Mouse (Mus musculus) liver, embryonic 16.5 days (tissue): Measurements from ENCODE around the gene Prkg1. TPM values are rescaled to one million over a fixed set of nuclear protein-coding genes. Genes with fewer than 3 reads are reported as not detected.

Source experiments
- ATAC-seq: fragments of 200-750 bp; cut with Nextera tagmentation; 2 replicates; pipeline ENCODE4 v1.8.0; 2017; ENCODE audit warnings: low read depth, mild to moderate bottlenecking, moderate number of reproducible peaks, moderate library complexity
- H3K27ac ChIP-seq: fragments of 300-500 bp; sonication (generic); 2 replicates; pipeline ENCODE4 v1.5.1; 2014; ENCODE audit warnings: mild to moderate bottlenecking, low read length
- H3K27me3 ChIP-seq: fragments of 300-500 bp; sonication (generic); 2 replicates; pipeline ENCODE4 v1.6.1; 2014; ENCODE audit warnings: low read depth, low read length, mixed read lengths; ENCODE audit not compliant: control insufficient read depth, insufficient read depth
- H3K36me3 ChIP-seq: fragments of 300-500 bp; sonication (generic); 2 replicates; pipeline ENCODE4 v1.6.1; 2014; ENCODE audit warnings: mild to moderate bottlenecking; ENCODE audit not compliant: control insufficient read depth, insufficient read depth
- H3K4me1 ChIP-seq: fragments of 300-500 bp; sonication (generic); 2 replicates; pipeline ENCODE4 v1.6.1; 2014; ENCODE audit warnings: low read depth, low read length, mixed read lengths; ENCODE audit not compliant: control insufficient read depth
- H3K4me2 ChIP-seq: fragments of 300-500 bp; sonication (generic); 2 replicates; pipeline ENCODE4 v1.6.1; 2014; ENCODE audit warnings: low read depth, low read length, mixed read lengths
- H3K4me3 ChIP-seq: fragments of 300-500 bp; sonication (generic); 2 replicates; pipeline ENCODE4 v1.5.1; 2014; ENCODE audit warnings: low read depth, mild to moderate bottlenecking, low read length
- H3K9ac ChIP-seq: fragments of 300-500 bp; sonication (generic); 2 replicates; pipeline ENCODE4 v1.6.1; 2014; ENCODE audit warnings: low read depth, low read length
- H3K9me3 ChIP-seq: fragments of 300-500 bp; sonication (generic); replicated peaks from 2 replicates; pipeline ENCODE4 v1.6.1; 2016; ENCODE audit warnings: low read length; ENCODE audit not compliant: control insufficient read depth
- WGBS: fragments of 180-500 bp; shearing (Covaris S2); extraction: QIAGEN DNeasy Blood & Tissue Kit; methylation state at CpG from one replicate; pipeline ENCODE4 v1.1.7; 2014; ENCODE audit not compliant: insufficient replicate concordance; 5-methylcytosine and 5-hydroxymethylcytosine counted together
- polyA plus RNA-seq: library from polyadenylated mRNA; unstranded; fragments of >200 nt; fragmentation: Nextera tagmentation; extraction: Ambion mirVana; gene quantifications from 2 replicates; pipeline ENCODE4 v1.2.1, GENCODE M21; 2015

Gene Prkg1
- polyA plus RNA-seq, 1 experiment from 2014 or later = 1.3 TPM

DNA sequence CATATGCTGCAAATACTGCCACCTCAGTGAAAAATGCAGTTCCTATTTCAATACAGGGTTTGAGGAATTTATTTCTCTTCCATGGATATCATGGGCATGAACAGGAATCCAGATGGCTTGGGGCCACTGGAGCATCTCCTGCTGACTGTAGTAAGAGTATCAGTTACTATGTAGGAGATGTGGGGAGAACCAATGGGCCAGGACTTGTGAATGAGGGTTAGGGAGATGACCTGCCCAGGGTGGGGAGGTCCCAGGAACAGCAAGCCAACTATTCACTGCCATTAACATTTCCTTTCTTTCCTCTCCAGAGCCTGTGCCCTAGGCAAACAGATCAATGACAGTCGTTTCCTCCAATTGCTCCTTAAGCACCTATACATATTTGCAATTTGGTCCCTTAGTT is 593.8 kb downstream of the Prkg1 start:
- no peaks in the 10 kb centered on the region for H3K27me3 ChIP-seq
- H3K4me1 ChIP-seq = no peaks in the 10 kb centered on the region
- no peak overlapping the region for H3K9ac ChIP-seq
- WGBS = 26% methylated on average over 1 of the region's 1 CpGs
- H3K27ac ChIP-seq = no peak overlapping the region
- no peak overlapping the region for H3K4me3 ChIP-seq
- no peaks in the 10 kb centered on the region for H3K9me3 ChIP-seq
- no peak overlapping the region for H3K4me2 ChIP-seq
- ATAC-seq = no peak
- H3K36me3 ChIP-seq = no peaks in the 10 kb centered on the region

DNA sequence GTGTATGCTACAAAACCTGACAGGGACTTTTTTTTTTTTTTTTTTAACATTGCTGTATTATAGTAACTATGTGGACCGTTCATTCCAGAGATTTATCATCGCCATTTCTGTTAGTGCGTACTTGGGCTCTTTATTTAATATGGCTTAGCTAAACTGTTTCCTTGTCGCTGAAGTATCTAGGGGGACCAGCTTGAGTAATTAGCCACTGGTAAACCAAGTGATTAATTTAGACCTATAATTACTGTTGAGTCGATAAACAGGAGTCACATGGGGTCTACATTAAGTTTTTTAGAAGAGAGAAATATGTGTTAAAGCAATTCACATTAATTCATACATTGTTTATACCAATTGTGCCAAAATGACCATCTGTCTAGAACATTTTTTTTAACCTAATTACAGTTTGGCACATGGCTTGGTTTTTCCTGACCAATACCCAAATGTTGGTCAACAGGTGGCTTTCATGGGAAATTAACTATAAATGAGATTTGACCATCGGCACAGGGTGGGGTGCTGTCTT is 605.8 kb downstream of the Prkg1 start:
- no peaks in the 10 kb centered on the region for H3K4me1 ChIP-seq
- H3K36me3 ChIP-seq = no peaks in the 10 kb centered on the region
- no peak overlapping the region for H3K9ac ChIP-seq
- no peak overlapping the region for H3K27ac ChIP-seq
- WGBS = 76% methylated on average over 6 of the region's 6 CpGs
- H3K4me2 ChIP-seq = no peak overlapping the region
- no peaks in the 10 kb centered on the region for H3K9me3 ChIP-seq
- no peaks in the 10 kb centered on the region for H3K27me3 ChIP-seq
- no peak for ATAC-seq
- no peak overlapping the region for H3K4me3 ChIP-seq

DNA sequence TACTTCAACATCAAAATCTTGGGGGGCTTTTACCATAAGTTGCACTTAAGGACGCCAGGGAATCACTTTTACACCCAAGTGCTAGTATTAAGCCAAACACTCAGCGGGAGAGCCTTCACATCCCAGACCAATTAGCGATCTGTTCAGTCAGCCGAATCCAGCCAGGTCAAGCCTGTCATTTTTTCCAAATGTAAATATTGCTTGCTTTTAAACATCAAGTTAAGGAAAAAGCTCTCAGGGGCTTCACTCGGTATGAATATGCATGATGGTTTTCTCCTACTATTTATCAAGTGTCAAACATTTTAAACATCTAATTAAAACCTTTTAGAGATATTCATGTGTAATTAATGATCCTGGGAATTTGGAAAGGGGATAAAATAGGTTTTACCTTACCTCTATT is 611.4 kb downstream of the Prkg1 start:
- no peak overlapping the region for H3K4me3 ChIP-seq
- no peaks in the 10 kb centered on the region for H3K36me3 ChIP-seq
- no peak overlapping the region for H3K27ac ChIP-seq
- 60% methylated on average over 5 of the region's 5 CpGs for WGBS
- H3K9ac ChIP-seq = no peak overlapping the region
- H3K4me1 ChIP-seq = no peaks in the 10 kb centered on the region
- ATAC-seq = no peak
- H3K9me3 ChIP-seq = no peaks in the 10 kb centered on the region
- H3K27me3 ChIP-seq = no peaks in the 10 kb centered on the region
- H3K4me2 ChIP-seq = no peak overlapping the region

DNA sequence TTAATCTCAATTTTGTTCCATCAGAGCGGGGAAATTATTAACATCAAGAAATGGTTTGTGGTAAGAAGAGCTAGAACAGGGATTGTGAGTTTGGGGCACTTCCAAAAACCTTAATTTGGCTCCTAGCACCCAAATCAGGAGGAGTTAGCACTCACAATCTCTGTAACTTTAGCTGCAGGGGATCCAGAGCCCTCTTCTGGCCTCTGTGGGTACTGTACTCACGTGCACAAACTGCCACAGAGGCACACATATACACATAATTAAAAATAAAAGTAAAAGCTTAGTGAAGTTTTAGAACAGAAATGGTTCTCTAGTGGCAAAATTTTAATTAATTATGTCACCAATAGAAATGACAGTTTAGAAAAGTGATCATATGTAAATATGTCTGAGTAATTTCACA is 614.9 kb downstream of the Prkg1 start:
- no peak overlapping the region for H3K9ac ChIP-seq
- WGBS = 69% methylated on average over 2 of the region's 2 CpGs
- H3K4me1 ChIP-seq = no peaks in the 10 kb centered on the region
- no peaks in the 10 kb centered on the region for H3K9me3 ChIP-seq
- no peak overlapping the region for H3K4me3 ChIP-seq
- H3K27me3 ChIP-seq = no peaks in the 10 kb centered on the region
- H3K27ac ChIP-seq = no peak overlapping the region
- H3K36me3 ChIP-seq = no peaks in the 10 kb centered on the region
- no peak overlapping the region for H3K4me2 ChIP-seq
- ATAC-seq = no peak

DNA sequence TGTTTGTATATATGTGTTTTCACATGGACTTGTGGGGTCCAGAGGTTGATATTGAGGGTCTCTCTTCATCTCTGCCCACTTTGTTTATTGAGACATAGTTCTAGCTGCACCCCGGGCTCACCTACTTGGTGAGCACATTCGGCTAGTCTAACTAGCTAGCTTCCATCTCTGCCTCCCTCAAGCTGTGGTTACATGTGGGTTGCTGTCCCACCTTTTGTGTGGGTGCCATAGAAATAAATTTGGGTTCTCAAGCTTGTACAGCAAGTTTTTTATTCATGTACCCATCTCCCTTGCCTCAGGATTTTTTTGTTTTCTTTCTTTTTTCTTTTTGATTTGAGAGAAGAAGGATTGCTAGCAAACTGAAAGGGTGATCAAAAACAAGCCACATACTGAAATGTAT is 617.4 kb downstream of the Prkg1 start:
- no peaks in the 10 kb centered on the region for H3K9me3 ChIP-seq
- no peak overlapping the region for H3K4me3 ChIP-seq
- no peak for ATAC-seq
- no peak overlapping the region for H3K4me2 ChIP-seq
- no peaks in the 10 kb centered on the region for H3K27me3 ChIP-seq
- H3K36me3 ChIP-seq = no peaks in the 10 kb centered on the region
- WGBS = 68% methylated on average over 2 of the region's 2 CpGs
- no peaks in the 10 kb centered on the region for H3K4me1 ChIP-seq
- no peak overlapping the region for H3K9ac ChIP-seq
- H3K27ac ChIP-seq = no peak overlapping the region

DNA sequence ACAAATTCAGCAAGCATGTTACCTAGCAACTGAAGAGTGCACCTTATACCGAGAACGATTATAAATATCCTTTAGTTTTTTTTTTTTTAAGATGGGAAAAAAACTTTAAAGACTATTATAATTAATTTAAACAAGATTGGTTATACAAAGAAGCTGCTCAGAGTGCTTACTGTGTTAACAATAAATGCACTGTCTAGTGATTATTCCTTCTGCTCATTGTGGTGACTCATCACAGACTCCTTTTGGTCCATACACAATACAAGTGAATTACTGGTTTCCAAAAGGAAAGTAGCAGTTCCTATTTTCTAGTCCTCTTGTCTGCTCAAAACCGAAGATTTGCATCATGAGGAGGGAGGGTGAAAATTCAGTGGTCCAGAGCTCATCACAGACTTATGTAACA is 618.7 kb downstream of the Prkg1 start:
- Histone ChIP-seq H3K9me3 (no peaks in the 10 kb centered on the region), H3K9ac (no peak overlapping the region), H3K4me3 (no peak overlapping the region), H3K4me1 (no peaks in the 10 kb centered on the region), H3K36me3 (no peaks in the 10 kb centered on the region), H3K4me2 (no peak overlapping the region), H3K27me3 (no peaks in the 10 kb centered on the region), H3K27ac (no peak overlapping the region)
- no peak for ATAC-seq
- WGBS = 67% methylated on average over 3 of the region's 3 CpGs

DNA sequence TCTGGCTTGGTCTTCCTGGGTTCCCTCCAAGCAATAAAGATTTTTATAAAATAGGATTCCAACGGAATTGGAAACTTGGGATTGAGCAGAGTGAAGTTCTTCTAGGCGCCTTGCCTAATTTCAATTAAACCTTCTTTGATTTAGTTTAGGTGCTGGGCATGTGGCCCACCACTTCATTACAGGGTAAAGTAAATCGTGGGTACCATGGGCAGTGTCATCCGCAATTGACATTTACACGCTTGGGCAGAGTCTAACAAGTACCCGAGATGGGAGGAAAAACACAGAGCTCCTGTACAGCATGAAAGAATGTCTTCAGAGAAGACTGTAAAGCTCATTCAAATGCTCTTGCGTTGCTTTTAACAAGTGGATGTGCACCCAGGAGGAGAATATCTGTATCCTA is 622.9 kb downstream of the Prkg1 start:
- no peak overlapping the region for H3K4me3 ChIP-seq
- 64% methylated on average over 7 of the region's 7 CpGs for WGBS
- no peaks in the 10 kb centered on the region for H3K9me3 ChIP-seq
- no peak overlapping the region for H3K4me2 ChIP-seq
- H3K36me3 ChIP-seq = no peaks in the 10 kb centered on the region
- no peak for ATAC-seq
- no peaks in the 10 kb centered on the region for H3K4me1 ChIP-seq
- no peak overlapping the region for H3K9ac ChIP-seq
- no peaks in the 10 kb centered on the region for H3K27me3 ChIP-seq
- H3K27ac ChIP-seq = no peak overlapping the region

DNA sequence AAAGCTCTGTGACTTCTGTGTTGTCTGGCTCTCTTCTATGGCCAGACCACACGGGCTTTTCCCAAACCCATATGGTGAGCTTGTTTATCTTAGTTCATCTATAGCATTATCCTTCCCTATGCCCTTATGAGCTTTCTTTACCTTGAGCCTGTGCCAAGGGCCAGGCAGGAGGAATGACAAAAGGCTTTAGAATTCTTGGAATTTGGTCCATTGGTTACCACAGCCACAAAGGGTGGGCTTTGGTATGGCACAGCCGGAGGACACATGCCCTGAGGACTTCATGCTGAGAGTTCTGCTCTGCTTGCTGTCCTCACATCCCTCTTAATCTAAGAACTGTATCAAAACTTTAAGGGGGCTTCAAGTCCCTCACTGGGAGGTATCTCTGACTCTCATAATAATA is 628.5 kb downstream of the Prkg1 start:
- no peak overlapping the region for H3K4me2 ChIP-seq
- H3K27ac ChIP-seq = no peak overlapping the region
- H3K9me3 ChIP-seq = no peaks in the 10 kb centered on the region
- H3K4me1 ChIP-seq = no peaks in the 10 kb centered on the region
- no peaks in the 10 kb centered on the region for H3K36me3 ChIP-seq
- no peaks in the 10 kb centered on the region for H3K27me3 ChIP-seq
- H3K4me3 ChIP-seq = no peak overlapping the region
- no peak for ATAC-seq
- no peak overlapping the region for H3K9ac ChIP-seq
- WGBS = 41% methylated on average over 2 of the region's 2 CpGs

DNA sequence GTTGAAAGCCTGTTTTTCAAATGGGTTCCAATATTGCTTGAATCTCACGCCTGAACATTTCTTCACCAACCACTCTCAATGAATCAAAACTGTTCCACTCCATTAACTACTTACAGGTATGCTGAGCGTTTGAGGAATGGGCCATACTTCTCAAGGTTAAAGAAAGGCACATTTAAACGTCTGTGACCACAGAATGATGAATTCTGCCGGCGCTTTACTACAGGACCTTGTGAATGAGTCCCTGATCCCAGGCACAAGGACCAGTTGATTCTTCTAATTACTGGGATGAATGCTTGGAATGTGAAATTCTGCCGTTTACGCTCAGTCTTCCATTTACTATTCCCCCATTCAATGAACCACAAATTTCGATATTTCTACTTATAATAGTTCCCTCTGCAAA is 632.2 kb downstream of the Prkg1 start:
- Histone ChIP-seq H3K36me3 (no peaks in the 10 kb centered on the region), H3K4me2 (no peak overlapping the region), H3K9me3 (no peaks in the 10 kb centered on the region), H3K9ac (no peak overlapping the region), H3K4me3 (no peak overlapping the region), H3K27me3 (no peaks in the 10 kb centered on the region), H3K27ac (no peak overlapping the region), H3K4me1 (no peaks in the 10 kb centered on the region)
- ATAC-seq = no peak
- WGBS = 62% methylated on average over 8 of the region's 8 CpGs

DNA sequence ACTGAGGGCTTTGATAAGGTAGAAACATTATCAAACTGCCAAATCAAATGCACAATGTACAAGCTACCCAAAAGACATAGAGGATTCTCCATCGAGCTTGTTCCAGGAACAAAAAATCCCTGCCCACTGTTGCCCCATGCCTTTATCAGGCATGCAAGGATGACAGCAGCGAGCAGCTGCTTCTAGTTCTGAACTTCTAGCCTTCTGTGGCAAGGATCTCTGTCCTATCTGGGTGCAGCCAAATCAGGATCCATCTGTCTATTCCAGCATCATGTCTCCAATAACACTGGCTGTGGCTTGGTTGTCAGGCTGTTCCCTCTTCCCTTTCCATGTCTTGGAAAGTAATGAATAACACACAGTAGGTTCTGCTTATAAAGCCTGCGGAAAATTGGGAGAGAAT is 640.2 kb downstream of the Prkg1 start:
- no peaks in the 10 kb centered on the region for H3K36me3 ChIP-seq
- no peak overlapping the region for H3K4me2 ChIP-seq
- ATAC-seq = no peak
- no peak overlapping the region for H3K9ac ChIP-seq
- no peak overlapping the region for H3K27ac ChIP-seq
- 63% methylated on average over 3 of the region's 3 CpGs for WGBS
- no peak overlapping the region for H3K4me3 ChIP-seq
- H3K9me3 ChIP-seq = no peaks in the 10 kb centered on the region
- H3K27me3 ChIP-seq = no peaks in the 10 kb centered on the region
- no peaks in the 10 kb centered on the region for H3K4me1 ChIP-seq
